Mouse (Mus musculus) lung, postnatal 25 days (tissue): Measurements from ENCODE around the gene Naa30.

Experiments used
- DNase-seq: peaks from one replicate; pipeline ENCODE4 v3.0.0; 2022; ENCODE audit warnings: low spot score

Gene Naa30

DNA sequence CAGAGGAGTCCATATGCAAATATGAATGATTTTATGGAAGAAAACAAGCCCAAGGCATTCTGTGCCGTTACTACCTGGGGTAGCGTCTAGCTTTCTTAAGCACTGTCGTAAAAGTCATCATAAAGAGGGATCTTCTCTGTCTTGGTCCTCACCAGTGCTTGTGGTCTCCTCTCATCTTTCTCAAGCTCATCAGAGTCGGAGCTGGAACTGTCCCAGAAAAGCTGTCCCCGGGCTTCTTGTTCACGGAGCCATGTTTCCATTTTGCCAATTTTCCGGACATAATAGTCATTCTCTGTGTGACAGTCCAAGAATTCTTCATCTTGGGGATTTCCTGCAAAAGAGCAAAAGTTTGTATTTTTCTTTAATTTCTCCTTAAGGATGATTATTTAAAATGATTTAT, 54.4 kb downstream of the Naa30 start:
- DNase-seq: no peak

DNA sequence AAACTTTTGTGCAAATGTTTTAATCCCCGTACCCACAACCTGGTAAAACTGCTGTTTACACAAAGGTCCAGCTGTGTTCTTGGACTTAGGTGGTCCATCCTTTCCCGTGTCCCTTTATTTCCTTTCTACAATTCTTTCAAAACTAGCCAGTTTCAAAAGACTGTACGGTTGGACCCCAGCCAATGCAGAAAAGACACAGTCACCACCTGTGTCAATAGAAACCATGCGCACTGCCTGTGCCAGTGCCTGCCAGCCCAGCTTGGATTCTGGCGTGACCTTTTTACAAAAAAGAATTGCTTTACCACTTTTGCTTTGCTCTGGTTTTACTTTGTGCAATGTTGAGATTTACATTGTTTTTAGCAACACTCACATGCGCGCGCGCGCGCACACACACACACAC, 55.0 kb downstream of the Naa30 start:
- no peak for DNase-seq

DNA sequence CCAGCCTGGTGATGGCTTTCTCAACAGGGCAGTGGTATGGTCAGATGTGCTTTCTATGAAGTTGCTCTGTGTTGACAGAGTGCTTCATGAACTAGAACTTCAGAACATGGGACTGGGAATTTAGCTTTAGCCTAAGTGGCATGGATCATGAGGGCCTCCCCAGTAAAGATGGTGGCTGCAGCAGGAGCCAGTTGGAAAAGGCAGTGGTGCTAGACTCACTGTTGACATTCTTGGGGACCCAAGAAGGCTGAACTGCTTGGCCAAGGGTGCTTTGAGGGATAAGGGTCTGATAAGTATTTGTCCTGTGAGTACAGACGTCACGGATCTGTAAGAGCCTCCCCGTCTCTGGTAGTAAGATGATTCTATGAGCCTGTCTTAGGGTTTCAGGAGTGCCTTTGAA, 59.8 kb downstream of the Naa30 start:
- DNase-seq: no peak

DNA sequence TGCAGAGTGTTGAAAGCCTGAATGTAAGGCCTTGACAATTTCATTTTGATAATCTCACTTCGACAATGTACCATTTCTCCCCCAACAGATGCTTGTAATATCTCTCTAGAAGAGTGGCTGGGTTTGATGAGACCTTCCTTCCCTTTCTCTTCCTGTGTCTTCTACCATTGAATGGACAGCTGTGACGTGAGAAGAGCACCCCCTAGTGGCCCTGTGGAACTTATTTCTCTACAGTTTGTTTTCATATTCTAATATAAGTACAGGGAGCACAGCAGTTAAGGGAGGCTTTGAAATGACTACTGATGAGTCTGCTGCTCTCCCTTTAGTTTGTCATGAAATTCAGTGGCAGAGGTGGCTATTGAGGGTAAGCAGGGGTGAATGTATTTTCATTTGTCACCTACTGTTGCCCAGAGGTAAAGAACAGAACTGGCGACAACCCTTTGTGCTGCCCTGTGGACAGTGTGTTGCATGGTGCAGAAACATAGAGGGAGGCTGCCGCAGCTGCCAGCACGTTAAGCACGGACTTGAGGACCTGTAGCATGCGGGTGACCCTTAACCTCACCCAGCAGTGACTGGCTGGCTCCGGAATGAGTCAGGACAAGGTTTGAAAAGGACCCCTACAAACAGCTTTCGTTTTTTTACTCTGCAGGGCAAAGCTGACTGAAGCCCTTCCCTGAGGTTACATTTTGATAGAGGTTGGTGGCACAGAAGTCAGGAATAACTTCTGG, 62.9 kb downstream of the Naa30 start:
- DNase-seq: peak; percentile 54

DNA sequence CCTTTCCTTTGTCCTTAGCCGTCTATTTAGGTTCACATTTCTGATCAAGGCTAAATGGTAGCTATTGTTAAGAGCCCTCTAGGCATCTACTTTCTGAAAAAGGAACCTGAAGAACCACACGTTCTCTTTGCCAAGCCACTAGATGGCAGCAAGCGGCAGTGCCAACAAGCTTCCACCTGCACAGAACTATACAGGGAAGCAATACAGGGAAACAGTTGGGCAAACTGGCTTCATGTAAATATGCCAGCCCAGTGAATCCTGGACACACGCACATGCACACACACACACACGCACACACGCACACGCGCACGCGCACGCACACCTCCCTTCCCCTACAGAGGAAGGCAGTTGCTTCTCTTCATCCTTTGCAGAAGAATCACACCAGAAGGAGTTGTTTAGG, 66.2 kb downstream of the Naa30 start:
- DNase-seq: peak; percentile 44
